ENCODE assay signal across 11 mouse cellular contexts in genomic region chr2:166184417-166184816, GRCm38 (mm10). TPM values are rescaled to one million over a fixed set of nuclear protein-coding genes. Genes with fewer than 3 reads are reported as not detected.
A peak's percentile ranks its signal among the peaks of the same experiment; 100 is the strongest.
DNase-seq lines count a peak whose midpoint lies in the region; ATAC-seq and TF ChIP-seq lines count a peak whose summit lies in the region.
"Had no signal": no experiment of that assay in that cellular context is flagged by ENCODE, and none has a peak within 500 bp of the region (broad histone marks: within the 10 kb centered on the region; RNA-seq: fewer than 3 reads in every experiment).

No protein-coding gene starts in this region.

- H3K9ac ChIP-seq in kidney, postnatal 0 days (ENCODE audit: low read depth, low read length) = no peak overlapping the region
- H3K9ac ChIP-seq: embryonic facial prominence, embryonic 12.5 days; limb, embryonic 15.5 days had no signal

- no peaks in the 10 kb centered on the region for H3K9me3 ChIP-seq in kidney, postnatal 0 days (replicated peaks; ENCODE audit: low read length)
- H3K9me3 ChIP-seq: embryonic facial prominence, embryonic 12.5 days; limb, embryonic 15.5 days had no signal

- no peak for ATAC-seq in kidney, postnatal 0 days (replicated peaks; ENCODE audit: low FRiP score, low read depth)

- H3K4me2 ChIP-seq in kidney, postnatal 0 days (ENCODE audit: low read length) = no peak overlapping the region
- H3K4me2 ChIP-seq: embryonic facial prominence, embryonic 12.5 days; limb, embryonic 15.5 days had no signal

- H3K4me3 ChIP-seq in kidney, postnatal 0 days (replicated peaks; ENCODE audit: low read depth, low read length) = no peak overlapping the region
- H3K4me3 ChIP-seq: embryonic facial prominence, embryonic 12.5 days; limb, embryonic 15.5 days; megakaryocyte, embryonic 14.5 days had no signal

- no peaks in the 10 kb centered on the region for H3K27me3 ChIP-seq in kidney, postnatal 0 days (ENCODE audit: insufficient read depth, low read length)
- H3K27me3 ChIP-seq: embryonic facial prominence, embryonic 12.5 days; limb, embryonic 15.5 days had no signal

- H3K27ac ChIP-seq in kidney, postnatal 0 days = no peak overlapping the region
- H3K27ac ChIP-seq: embryonic facial prominence, embryonic 12.5 days; limb, embryonic 15.5 days had no signal

- TF ChIP-seq CTCF in kidney, postnatal 0 days (IDR thresholded peaks at IDR 0.05; ENCODE audit: low read depth) = peak; percentile 49
- TF ChIP-seq CTCF in brain, embryonic 14.5 days (IDR thresholded peaks at IDR 0.05; ENCODE audit: borderline replicate concordance, extremely low read depth, insufficient read depth, insufficient read length) = peak; percentile 34

- intact Hi-C loops in left cerebral cortex, postnatal 14 days (cut with DNase I) = no loop called here

- no peak for TF ChIP-seq POLR2A in brain, embryonic 14.5 days (IDR thresholded peaks at IDR 0.05; ENCODE audit: borderline replicate concordance, extremely low read depth, insufficient read depth, insufficient read length, poor library complexity, severe bottlenecking)

- H3K36me3 ChIP-seq in kidney, postnatal 0 days (ENCODE audit: insufficient read depth, low read length) = no peaks in the 10 kb centered on the region
- H3K36me3 ChIP-seq: embryonic facial prominence, embryonic 12.5 days; limb, embryonic 15.5 days had no signal

- peaks cover 18% of the 10 kb centered on the region; the same call in 1 of the 2 replicates for H3K4me1 ChIP-seq in kidney, postnatal 0 days (replicated peaks; ENCODE audit: insufficient read depth, low read length)
- H3K4me1 ChIP-seq: megakaryocyte, embryonic 14.5 days had no signal

- DNase-seq in kidney, postnatal 0 days (ENCODE audit: low spot score) = no peak
- DNase-seq in kidney, postnatal 14 days = no peak
- peak; percentile 47 for DNase-seq in thymus, postnatal 4 days
- DNase-seq in thymus, postnatal 10 days (ENCODE audit: low spot score in 2 of 2) = no peak
- DNase-seq in brain, embryonic 14.5 days (ENCODE audit: low read depth) = no peak
- no peak for DNase-seq in Muller cell, postnatal 12 days (ENCODE audit: inconsistent ontology term)
- no peak for DNase-seq in adrenal gland, adult 2 months
- no peak for DNase-seq in left cerebral cortex, postnatal 14 days (ENCODE audit: low spot score in 2 of 2)

- 63% methylated on average over 6 of the region's 6 CpGs for WGBS in kidney, postnatal 0 days

RNA-seq across cellular contexts. Expression of gene Sulf2, which starts 29.0 kb away (rescaled TPM):
- polyA plus RNA-seq in kidney, postnatal 0 days (2015; fragmentation: Nextera tagmentation; extraction: Ambion mirVana) = 43.6 and 45.1 TPM in 2 replicates
- 99.2 and 170 TPM in 2 replicates for polyA plus RNA-seq in brain, embryonic 14.5 days (2012; rRNA removed)
- 100 to 1,000 TPM in 1 of 2 experiments, 10 to 100 TPM in 1; 56.3 to 119 TPM for total RNA-seq in adrenal gland, adult 2 months (2021)
- polyA plus RNA-seq in adrenal gland, adult 2 months (2012; rRNA removed) = 36.8 and 65.7 TPM in 2 replicates
- 100 to 1,000 TPM; 143 to 153 TPM for total RNA-seq in left cerebral cortex, postnatal 14 days (2021)
